Mouse (Mus musculus): Measurements from ENCODE around the gene Ctsj.
"Not testable (repeated sequence)": the region's sequence is repeated elsewhere in the genome, so short reads cannot be mapped to it uniquely, and the experiment has no call there.

Ctsj gene

DNA sequence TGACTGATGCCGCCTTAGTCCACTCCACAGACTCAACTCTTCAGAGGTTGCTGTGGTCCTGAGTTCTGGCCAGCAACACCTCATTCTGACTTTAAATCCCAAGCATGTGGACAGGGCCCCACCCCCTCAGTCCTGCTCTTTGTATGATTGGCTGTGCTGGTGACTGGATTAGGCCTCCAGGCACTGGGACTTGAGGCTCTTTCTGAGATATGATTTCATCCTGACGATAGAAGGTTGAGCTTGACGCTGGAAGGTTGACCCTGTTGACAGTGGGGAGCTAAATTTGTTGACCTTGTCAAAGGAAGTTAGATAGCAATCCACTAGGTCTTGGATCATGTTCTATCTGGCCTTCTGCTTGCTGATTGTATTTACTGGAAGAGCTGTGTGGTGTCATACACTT is at the start of gene Ctsj:
Gene Ctsj (minus strand): TSS at position 101 of the 400 bp plus-strand sequence.
- DNase-seq (ENCODE audit: low spot score) = no peak

DNA sequence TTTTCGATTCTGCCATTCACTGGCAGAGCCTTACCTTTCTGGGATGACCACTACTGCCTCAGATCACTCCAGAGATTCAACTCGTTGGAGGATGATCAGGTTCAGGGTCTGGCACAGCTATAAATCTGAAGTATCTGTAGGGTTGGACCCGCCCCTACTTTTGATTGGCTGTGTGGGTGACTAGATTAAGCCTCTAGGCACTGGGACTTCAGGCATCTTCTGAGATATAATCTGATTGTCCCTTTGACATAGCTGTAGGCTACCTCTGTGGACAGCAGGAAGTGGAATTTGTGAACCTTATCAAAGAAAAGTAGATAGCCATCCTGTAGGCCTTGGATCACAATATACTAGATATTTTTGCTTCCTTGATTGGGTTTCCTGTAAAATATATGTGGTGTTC is 34.8 kb upstream of the Ctsj start, which contains the start of gene Ctsq:
Gene Ctsq (minus strand): TSS at position 101 of the 400 bp plus-strand sequence.
- DNase-seq (ENCODE audit: low spot score) = no peak

DNA sequence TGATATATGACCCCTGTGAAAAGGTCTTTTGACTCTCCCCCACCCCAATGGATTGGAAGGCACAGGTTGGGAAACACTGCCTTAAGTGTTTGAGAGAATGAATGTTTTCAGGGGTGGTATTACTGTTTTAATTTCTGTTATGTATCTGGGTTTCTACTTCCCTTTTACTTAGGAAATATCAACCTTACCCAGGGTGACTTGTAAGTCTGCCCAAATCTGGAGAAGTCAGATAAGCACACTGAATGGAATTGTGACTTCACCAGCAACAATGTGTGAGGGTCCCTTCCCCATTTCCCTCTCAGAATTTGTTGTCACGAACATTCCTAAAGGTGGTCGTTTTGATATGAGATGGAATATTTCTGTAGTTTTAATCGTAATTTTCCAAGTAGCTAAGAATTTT is 17.0 kb upstream of the Ctsj start:
- DNase-seq (ENCODE audit: low spot score) = no peak

DNA sequence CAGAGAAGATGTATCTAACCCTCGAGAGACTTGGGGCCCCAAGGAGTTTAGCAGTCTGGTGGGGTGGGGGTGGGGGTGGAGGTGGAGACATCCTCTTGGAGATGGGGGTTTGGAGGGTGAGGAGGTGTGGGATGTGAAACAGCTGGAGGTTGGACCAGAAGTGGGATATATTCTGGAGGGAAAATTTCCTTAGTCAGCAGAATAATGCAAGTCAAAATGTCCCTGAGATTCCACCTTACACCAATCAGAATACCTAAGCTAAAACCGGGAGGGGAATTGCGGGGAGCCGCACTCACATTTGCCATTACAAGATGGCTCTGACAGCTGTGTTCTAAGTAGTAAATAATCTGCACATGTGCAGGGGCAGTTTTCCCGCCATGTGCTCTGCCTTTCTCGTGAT is 16.1 kb upstream of the Ctsj start:
- DNase-seq (ENCODE audit: low spot score) = no peak

DNA sequence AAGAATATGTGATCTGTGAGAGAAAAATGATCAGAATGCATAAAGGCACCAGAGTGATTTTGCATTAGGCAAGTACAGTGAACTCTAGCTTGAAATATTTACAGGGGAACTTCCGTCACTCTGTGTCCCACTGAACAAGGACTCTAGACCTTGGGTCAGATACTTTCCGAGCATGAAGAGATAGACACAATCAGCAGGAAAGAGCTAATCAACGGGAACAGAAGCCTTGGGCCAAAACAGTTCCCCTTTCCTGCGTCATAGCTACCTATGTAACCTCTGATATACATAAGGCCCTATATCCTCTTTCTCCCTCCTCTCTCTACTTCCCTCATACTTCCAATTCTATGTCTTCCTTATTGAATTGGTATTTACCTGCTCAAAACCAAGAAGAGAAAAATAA is 4.4 kb upstream of the Ctsj start:
- no peak for DNase-seq (ENCODE audit: low spot score)

DNA sequence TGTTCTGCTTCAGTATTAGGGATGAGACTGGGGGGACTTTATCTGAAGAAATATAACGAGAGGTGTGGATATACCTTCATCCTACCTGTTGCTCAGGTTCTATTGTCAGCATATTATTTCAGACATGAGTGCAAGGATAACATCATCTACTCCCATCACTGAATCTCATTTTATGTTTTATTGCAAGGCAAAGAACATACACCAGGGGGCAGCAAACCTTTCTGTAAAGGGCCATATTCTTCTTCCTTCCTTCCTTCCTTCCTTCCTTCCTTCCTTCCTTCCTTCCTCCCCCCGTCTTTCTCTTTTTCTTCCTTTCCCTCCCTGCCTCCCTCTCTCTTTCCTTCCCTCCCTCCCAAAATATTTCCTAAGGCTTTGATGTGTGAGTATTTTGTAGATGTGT is 8.2 kb downstream of the Ctsj start:
- no peak for DNase-seq (ENCODE audit: low spot score)

DNA sequence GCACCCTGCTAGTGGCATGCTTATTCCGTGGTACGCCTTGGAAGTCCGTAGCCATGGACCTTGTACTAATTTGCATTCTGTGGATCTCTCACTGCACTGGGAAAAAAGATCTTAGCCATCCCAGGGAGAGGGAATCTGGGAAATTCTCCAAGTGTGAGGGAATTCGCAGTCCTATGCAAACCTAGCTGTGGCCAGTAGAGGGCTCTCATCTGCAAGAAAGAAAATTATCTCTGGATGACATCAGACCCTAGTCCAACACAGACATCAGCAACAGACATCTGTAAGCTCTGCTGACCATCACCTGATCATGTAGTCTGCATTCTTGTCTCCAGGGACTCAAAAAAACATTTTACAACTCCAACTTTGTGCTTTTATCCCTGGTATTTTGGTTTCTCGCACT is 18.8 kb downstream of the Ctsj start:
- not testable (repeated sequence) for DNase-seq (ENCODE audit: low spot score)

DNA sequence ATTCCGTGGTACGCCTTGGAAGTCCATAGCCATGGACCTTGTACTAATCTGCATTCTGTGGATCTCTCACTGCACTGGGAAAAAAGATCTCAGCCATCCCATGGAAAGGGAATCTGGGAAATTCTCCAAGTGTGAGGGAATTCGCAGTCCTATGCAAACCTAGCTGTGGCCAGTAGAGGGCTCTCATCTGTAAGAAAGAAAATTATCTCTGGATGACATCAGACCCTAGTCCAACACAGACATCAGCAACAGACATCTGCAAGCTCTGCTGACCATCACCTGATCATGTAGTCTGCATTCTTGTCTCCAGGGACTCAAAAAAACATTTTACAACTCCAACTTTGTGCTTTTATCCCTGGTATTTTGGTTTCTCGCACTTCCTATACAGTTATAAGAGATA is 33.4 kb downstream of the Ctsj start:
- not testable (repeated sequence) for DNase-seq (ENCODE audit: low spot score)

DNA sequence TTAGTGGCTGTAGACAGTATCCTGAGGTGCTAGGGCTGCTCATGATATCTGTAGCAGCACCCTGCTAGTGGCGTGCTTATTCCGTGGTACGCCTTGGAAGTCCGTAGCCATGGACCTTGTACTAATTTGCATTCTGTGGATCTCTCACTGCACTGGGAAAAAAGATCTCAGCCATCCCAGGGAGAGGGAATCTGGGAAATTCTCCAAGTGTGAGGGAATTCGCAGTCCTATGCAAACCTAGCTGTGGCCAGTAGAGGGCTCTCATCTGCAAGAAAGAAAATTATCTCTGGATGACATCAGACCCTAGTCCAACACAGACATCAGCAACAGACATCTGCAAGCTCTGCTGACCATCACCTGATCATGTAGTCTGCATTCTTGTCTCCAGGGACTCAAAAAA is 41.8 kb downstream of the Ctsj start:
- DNase-seq (ENCODE audit: low spot score) = not testable (repeated sequence)

DNA sequence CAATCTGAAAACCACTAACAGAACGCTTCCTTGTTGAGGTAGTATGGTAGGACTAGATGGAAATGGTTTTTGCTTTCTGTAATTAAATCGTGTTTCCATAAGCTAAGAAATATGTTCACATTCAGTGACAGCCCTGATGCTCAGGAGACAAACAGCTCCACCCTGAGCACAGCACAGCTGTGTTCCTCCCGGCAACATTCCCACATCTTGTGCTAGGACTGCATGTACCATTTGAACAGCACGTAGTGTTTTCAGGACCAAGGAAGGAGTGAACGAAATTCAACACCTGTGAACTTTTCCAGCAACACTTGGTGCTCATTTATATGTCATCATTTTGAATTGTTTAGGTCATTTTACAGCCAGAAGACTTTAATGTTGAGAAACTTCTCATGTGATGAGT is 44.1 kb downstream of the Ctsj start:
- DNase-seq (ENCODE audit: low spot score) = no peak

Measured in testis, postnatal 10 days (tissue).